In the genomic region with DNA sequence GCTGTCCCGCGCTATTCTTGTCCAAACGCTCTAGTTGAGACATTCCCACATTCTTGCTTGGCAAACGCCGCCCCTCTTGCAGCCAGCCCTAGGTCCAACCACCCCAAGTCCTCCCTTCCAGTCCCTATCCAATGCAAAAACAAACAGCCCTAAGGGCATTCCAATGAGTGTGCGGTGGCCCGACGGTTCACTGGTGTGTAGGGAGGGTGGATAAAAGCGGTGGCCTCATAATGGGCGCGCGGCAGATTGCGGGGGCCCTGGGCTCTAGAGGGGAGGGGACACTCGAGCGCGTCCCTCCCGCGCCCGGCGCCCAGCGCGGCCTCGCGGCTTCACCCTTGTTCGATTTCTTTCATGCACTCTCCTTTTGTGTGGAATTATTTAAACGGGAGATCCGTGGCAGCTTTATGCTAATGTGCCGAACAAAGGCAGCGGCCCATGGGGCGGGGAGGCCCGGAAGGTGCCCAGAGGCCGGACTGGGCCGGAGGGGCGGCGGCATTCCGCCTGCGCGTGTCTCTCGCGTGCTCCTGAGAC, we compare ENCODE assay signal across 9 mouse cellular contexts. TPM values are rescaled to one million over a fixed set of nuclear protein-coding genes. Genes with fewer than 3 reads are reported as not detected.
DNase-seq lines count a peak whose midpoint lies in the region; ATAC-seq lines count a peak whose summit lies in the region.
"Had no signal": no experiment of that assay in that cellular context is flagged by ENCODE, and none has a peak within 500 bp of the region (broad histone marks: within the 10 kb centered on the region; RNA-seq: fewer than 3 reads in every experiment).

No protein-coding gene starts in this region.

- no peak for ATAC-seq in heart, embryonic 15.5 days (replicated peaks; ENCODE audit: insufficient number of reproducible peaks, insufficient read depth, low FRiP score, low read depth)
- no peak for ATAC-seq in liver, embryonic 12.5 days

- peak overlapping the region; percentile 63 for H3K4me2 ChIP-seq in heart, embryonic 15.5 days
- H3K4me2 ChIP-seq in liver, embryonic 12.5 days = peak overlapping the region; percentile 40

- H3K9ac ChIP-seq in heart, embryonic 15.5 days = 0 out of 2 replicates have a peak overlapping the region, but pooled peaks have one; percentile 10
- no peak overlapping the region for H3K9ac ChIP-seq in liver, embryonic 12.5 days

- WGBS in heart, embryonic 15.5 days = 1% methylated on average over 40 of the region's 40 CpGs
- 2% methylated on average over 40 of the region's 40 CpGs for WGBS in liver, embryonic 12.5 days (ENCODE audit: insufficient replicate concordance)

- DNase-seq in gastrocnemius, postnatal 10 days = peak; percentile 9
- DNase-seq in gastrocnemius, postnatal 25 days = no peak
- DNase-seq in MN1 (ENCODE audit: low spot score) = peak; percentile 70
- no peak for DNase-seq in thymus, postnatal 4 days
- no peak for DNase-seq in left cerebral cortex, postnatal 10 days (ENCODE audit: extremely low spot score in 1 of 2, low spot score in 2 of 2)
- no peak for DNase-seq in cerebellum, adult 9-11 months

- no peaks in the 10 kb centered on the region for H3K36me3 ChIP-seq in heart, embryonic 15.5 days
- H3K36me3 ChIP-seq in liver, embryonic 12.5 days = no peaks in the 10 kb centered on the region

- H3K4me1 ChIP-seq in heart, embryonic 15.5 days (replicated peaks) = peaks cover 47% of the 10 kb centered on the region
- peaks cover 32% of the 10 kb centered on the region for H3K4me1 ChIP-seq in liver, embryonic 12.5 days

- intact Hi-C loops in left cerebral cortex, postnatal 10 days (cut with DNase I) = loop anchor here (5.0 kb wide), 2 partner anchors 151 to 261 kb away; no protein-coding TSS in a partner anchor

- peak overlapping the region; percentile 42 for H3K4me3 ChIP-seq in heart, embryonic 15.5 days
- peak overlapping the region; percentile 8 for H3K4me3 ChIP-seq in liver, embryonic 12.5 days
- H3K4me3 ChIP-seq: erythroblast, embryonic 14.5 days had no signal

- H3K27ac ChIP-seq in heart, embryonic 15.5 days = no peak overlapping the region
- H3K27ac ChIP-seq in liver, embryonic 12.5 days = no peak overlapping the region

- peaks cover 83% of the 10 kb centered on the region for H3K27me3 ChIP-seq in heart, embryonic 15.5 days
- peaks cover 87% of the 10 kb centered on the region for H3K27me3 ChIP-seq in liver, embryonic 12.5 days (replicated peaks)

- H3K9me3 ChIP-seq in heart, embryonic 15.5 days (replicated peaks) = no peaks in the 10 kb centered on the region
- no peaks in the 10 kb centered on the region for H3K9me3 ChIP-seq in liver, embryonic 12.5 days (replicated peaks)

RNA-seq across cellular contexts. Expression of gene Insm1, which starts 3.5 kb away (rescaled TPM):
- not detected for total RNA-seq in gastrocnemius, postnatal 10 days (2021)
- total RNA-seq in gastrocnemius, postnatal 25 days (2021) = not detected
- polyA plus RNA-seq in heart, embryonic 15.5 days (2015; fragmentation: Nextera tagmentation; extraction: Ambion mirVana) = not detected in 2 replicates
- polyA plus RNA-seq in liver, embryonic 12.5 days (2016; fragmentation: Nextera tagmentation; extraction: Ambion mirVana) = not detected in 2 replicates
- 1 to 10 TPM; 3.2 to 3.6 TPM for total RNA-seq in left cerebral cortex, postnatal 10 days (2021)
- polyA plus RNA-seq: erythroblast, embryonic 14.5 days had no signal

Comparison
In these comparisons a context has a peak if more than half of its experiments do, and no peak if none do; other contexts are left out.
1. DNase-seq: peak in gastrocnemius, postnatal 10 days (single experiment) and MN1 (single experiment); none in gastrocnemius, postnatal 25 days (single experiment), thymus, postnatal 4 days (single experiment), left cerebral cortex, postnatal 10 days (0 of 2) and cerebellum, adult 9-11 months (single experiment).
2. RNA of gene Insm1, which starts 3.5 kb away (total RNA-seq): 3.2 to 3.6 TPM in left cerebral cortex, postnatal 10 days; not detected in gastrocnemius, postnatal 10 days and not detected in gastrocnemius, postnatal 25 days; every median in the first group is over 4 times any median in the second.